Mouse (Mus musculus) forebrain, embryonic 16.5 days (tissue): Measurements from ENCODE around the gene Slc39a10. TPM values are rescaled to one million over a fixed set of nuclear protein-coding genes. Genes with fewer than 3 reads are reported as not detected.

Experiments used
- ATAC-seq: fragments of 200-750 bp; cut with Nextera tagmentation; 2 replicates; pipeline ENCODE4 v1.8.0; 2017; ENCODE audit warnings: mild to moderate bottlenecking, moderate library complexity
- H3K27ac ChIP-seq: fragments of 300-500 bp; sonication (generic); 2 replicates; pipeline ENCODE4 v1.5.1; 2014; ENCODE audit warnings: low read length, control low read depth
- H3K27me3 ChIP-seq: fragments of 300-500 bp; sonication (generic); replicated peaks from 2 replicates; pipeline ENCODE4 v1.6.1; 2014; ENCODE audit warnings: low read length; ENCODE audit not compliant: control insufficient read depth, insufficient read depth
- H3K36me3 ChIP-seq: fragments of 300-500 bp; sonication (generic); 2 replicates; pipeline ENCODE4 v1.6.1; 2014; ENCODE audit not compliant: control insufficient read depth, insufficient read depth
- H3K4me1 ChIP-seq: fragments of 300-500 bp; sonication (generic); replicated peaks from 2 replicates; pipeline ENCODE4 v1.6.1; 2014; ENCODE audit warnings: low read length; ENCODE audit not compliant: control insufficient read depth, insufficient read depth
- H3K4me2 ChIP-seq: fragments of 300-500 bp; sonication (generic); 2 replicates; pipeline ENCODE4 v1.6.1; 2014; ENCODE audit warnings: mild to moderate bottlenecking, low read length, control low read depth
- H3K4me3 ChIP-seq: fragments of 300-500 bp; sonication (generic); replicated peaks from 2 replicates; pipeline ENCODE4 v1.5.1; 2014; ENCODE audit warnings: mild to moderate bottlenecking, low read length, control low read depth
- H3K9ac ChIP-seq: fragments of 300-500 bp; sonication (generic); replicated peaks from 2 replicates; pipeline ENCODE4 v1.6.1; 2014; ENCODE audit warnings: low read depth, low read length, control low read depth
- H3K9me3 ChIP-seq: fragments of 300-500 bp; sonication (generic); 2 replicates; pipeline ENCODE4 v1.6.1; 2016; ENCODE audit warnings: low read length; ENCODE audit not compliant: control insufficient read depth
- WGBS: fragments of 180-500 bp; shearing (Covaris S2); extraction: QIAGEN DNeasy Blood & Tissue Kit; methylation state at CpG from one replicate; pipeline ENCODE4 v1.1.7; 2014; 5-methylcytosine and 5-hydroxymethylcytosine counted together
- polyA plus RNA-seq: library from polyadenylated mRNA; unstranded; fragments of >200 nt; fragmentation: Nextera tagmentation; extraction: Ambion mirVana; gene quantifications from 2 replicates; pipeline ENCODE4 v1.2.1, GENCODE M21; 2015

Slc39a10 gene
- polyA plus RNA-seq, 1 experiment from 2014 or later, result 59.4 TPM

DNA sequence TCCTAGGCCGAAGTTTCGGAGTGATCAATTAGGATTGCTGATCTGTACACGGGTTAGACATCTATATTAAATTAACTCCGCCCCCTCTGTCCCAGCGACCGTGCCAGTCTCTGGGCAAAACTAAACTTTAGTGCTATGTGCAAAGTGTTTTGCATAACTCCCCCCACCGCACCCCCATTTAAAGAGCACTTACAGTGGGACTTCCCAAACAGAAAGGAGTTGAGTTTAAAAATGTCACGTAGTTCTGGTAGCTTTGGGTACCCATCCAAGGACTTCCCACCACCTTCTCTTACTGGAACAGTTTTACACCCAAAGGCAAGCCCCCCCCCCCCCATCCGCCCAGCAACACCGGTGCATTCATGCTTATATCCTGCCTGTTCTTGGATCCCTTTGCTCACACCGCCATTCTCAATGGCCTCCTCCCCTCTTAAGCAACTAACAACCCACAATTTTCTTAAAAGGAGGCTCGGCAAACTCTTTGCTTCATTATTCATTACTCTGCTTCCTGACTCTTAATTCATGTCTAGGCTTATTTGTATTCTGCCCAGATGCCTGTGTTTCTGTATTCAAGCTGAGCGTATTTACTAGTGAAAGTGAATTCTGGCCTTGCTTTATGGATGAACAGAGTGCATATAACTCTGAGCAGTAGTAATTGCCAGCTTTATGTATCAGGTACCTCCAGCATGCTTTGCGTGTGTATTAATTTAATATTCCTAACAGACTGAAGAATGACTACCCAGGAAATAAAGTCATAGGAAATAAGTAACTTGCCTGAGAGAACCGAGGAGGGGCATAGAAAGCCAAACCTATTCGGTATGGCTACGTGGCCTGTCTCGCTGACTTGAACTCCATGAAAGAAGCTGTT lies 38.4 kb downstream of the Slc39a10 start:
- peak overlapping the region; percentile 99 for H3K27ac ChIP-seq
- no peaks in the 10 kb centered on the region for H3K36me3 ChIP-seq
- H3K4me2 ChIP-seq, result peak overlapping the region; percentile 51
- peak overlapping the region; percentile 99 for H3K9ac ChIP-seq
- no peaks in the 10 kb centered on the region for H3K9me3 ChIP-seq
- no peaks in the 10 kb centered on the region for H3K27me3 ChIP-seq
- 14% methylated on average over 18 of the region's 18 CpGs for WGBS
- no peak for ATAC-seq
- peaks cover 19% of the 10 kb centered on the region for H3K4me1 ChIP-seq
- H3K4me3 ChIP-seq, result peak overlapping the region; percentile 91

DNA sequence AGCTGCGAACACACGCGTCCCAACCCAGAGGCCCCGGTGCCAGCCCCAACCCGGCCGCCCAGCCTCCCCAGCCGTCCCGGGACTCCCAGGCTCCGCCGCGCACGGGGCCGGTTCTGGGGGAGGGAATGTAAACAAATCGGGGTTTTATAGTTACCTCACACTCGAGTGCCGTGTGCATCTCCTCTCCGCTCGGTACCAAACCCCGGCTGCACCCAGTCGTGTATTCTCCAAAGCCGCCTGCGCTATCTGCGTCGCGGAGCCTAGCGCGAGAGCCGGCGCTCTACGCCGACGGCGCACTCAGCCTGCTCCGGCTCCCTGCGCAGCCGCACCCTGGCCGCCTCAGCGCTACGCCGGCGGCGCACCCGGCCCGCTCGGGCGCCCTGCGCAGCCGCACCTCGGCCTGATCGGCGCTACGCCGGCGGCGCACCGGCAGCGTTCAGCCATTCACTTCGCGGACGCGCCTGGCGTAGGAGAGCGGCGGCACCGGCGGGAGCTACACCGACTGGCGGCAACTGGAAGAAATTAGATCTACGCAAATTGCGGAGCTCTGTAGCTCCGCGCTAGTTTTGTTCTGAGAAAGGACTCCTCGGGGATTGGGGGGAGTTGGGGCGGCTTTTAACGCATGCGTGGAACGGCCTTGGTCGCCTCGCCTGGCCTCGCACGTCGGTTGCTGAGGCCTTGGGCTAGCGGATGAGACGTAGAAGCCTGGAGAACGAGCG lies 39.2 kb downstream of the Slc39a10 start:
- H3K4me3 ChIP-seq, result peak overlapping the region; percentile 91
- no peaks in the 10 kb centered on the region for H3K27me3 ChIP-seq
- peak; percentile 96 for ATAC-seq
- peaks cover 19% of the 10 kb centered on the region for H3K4me1 ChIP-seq
- under 1% methylated on average over 84 of the region's 86 CpGs for WGBS
- no peaks in the 10 kb centered on the region for H3K9me3 ChIP-seq
- H3K36me3 ChIP-seq, result no peaks in the 10 kb centered on the region
- H3K27ac ChIP-seq, result peak overlapping the region; percentile 99
- peak overlapping the region; percentile 99 for H3K9ac ChIP-seq
- peak overlapping the region; percentile 84 for H3K4me2 ChIP-seq

DNA sequence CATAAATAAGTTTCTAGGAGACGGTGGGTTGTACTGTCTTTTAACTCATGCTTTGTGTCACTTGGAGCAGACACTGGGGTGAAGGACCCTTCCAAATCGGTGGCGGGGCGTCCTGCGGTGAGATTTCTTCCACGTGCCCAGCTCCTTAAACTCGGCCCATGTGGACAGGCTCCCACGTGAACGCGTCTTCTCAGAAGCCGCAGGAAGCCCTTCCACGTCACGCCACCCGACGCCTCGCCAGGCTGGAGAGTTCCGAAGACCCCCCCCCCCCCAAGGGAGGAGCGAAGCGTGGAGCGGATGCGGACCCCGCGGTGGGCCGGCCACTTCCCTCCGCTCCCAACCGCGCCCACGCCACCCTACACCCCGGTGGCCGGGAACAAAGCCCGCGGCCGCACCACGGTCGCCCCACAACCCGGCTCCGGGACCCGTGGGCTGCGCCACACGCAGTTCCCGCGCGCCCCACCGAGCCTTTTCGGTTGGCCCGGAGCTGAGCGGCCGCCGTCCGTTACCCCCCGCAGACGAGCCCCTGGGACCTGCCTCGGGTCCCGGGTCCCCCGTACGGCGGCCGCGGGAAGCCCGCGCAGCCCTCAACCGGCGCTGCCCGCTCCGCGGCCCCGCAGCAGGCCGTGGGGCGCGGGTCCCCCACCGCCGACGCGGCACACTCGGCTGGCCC lies 39.9 kb downstream of the Slc39a10 start:
- Histone ChIP-seq H3K9ac (peak overlapping the region; percentile 99), H3K4me3 (peak overlapping the region; percentile 91), H3K36me3 (no peaks in the 10 kb centered on the region), H3K4me1 (peaks cover 19% of the 10 kb centered on the region), H3K4me2 (peak overlapping the region; percentile 84), H3K27ac (peak overlapping the region; percentile 99), H3K9me3 (no peaks in the 10 kb centered on the region), H3K27me3 (no peaks in the 10 kb centered on the region)
- peak; percentile 23 for ATAC-seq
- WGBS, result under 1% methylated on average over 65 of the region's 75 CpGs

- Histone ChIP-seq H3K4me3 (peak overlapping the region; percentile 91), H3K4me1 (peaks cover 19% of the 10 kb centered on the region), H3K27me3 (no peaks in the 10 kb centered on the region), H3K4me2 (peak overlapping the region; percentile 84), H3K36me3 (no peaks in the 10 kb centered on the region), H3K9me3 (no peaks in the 10 kb centered on the region), H3K9ac (peak overlapping the region; percentile 99), H3K27ac (peak overlapping the region; percentile 99; the same call in 1 of the 2 replicates)
- 0% methylated on average over 4 of the region's 4 CpGs for WGBS
- no peak for ATAC-seq
Measured at GRCm38 (mm10) chr1:46852216-46852599, 40.4 kb downstream of the Slc39a10 start.

DNA sequence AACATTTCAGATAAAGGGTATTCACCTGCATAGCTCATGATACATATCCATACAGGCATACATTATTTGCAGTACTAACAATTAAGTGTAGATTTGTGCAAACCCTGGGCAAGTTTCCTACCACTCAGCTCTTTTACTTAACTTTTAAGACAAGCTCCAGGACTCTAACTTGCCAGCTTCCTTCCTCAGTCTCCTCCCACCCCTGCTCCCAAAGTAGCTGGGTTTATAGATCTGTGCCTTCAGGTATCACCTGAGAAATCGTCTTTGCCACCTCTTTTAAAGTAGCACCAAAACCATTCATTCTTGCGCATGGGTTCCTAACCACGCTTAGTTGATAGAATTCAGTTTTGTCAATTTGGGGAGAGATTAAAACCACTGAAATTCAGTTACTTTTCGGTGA lies 41.1 kb downstream of the Slc39a10 start:
- Histone ChIP-seq H3K4me3 (0 out of 2 replicates have a peak overlapping the region, but pooled peaks have one; percentile 9), H3K4me2 (peak overlapping the region; percentile 42), H3K4me1 (peaks cover 19% of the 10 kb centered on the region), H3K9ac (no peak overlapping the region), H3K36me3 (no peaks in the 10 kb centered on the region), H3K9me3 (no peaks in the 10 kb centered on the region), H3K27ac (no peak overlapping the region), H3K27me3 (no peaks in the 10 kb centered on the region)
- WGBS, result 57% methylated on average over 4 of the region's 4 CpGs
- no peak for ATAC-seq

DNA sequence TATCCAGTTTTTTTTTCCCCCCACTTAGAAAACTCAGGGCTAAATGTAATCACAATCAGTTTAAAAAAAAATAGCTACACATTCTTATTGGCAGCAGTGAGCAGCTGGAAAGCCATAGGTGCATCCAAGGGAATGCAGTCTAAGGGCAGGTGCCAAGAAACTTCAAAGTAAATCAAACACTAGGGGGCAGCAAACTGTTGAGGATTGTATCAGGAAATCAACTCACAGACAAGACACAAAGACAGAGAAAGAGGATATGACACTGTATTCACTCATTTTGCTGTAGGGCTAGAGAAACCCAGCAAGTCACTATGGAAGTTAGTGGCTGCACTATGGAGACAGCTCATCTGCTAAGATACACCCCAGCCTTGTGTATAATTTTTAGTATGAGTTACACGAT lies 42.9 kb downstream of the Slc39a10 start:
- Histone ChIP-seq H3K9me3 (no peaks in the 10 kb centered on the region), H3K4me2 (no peak overlapping the region), H3K9ac (no peak overlapping the region), H3K27ac (no peak overlapping the region), H3K4me3 (no peak overlapping the region), H3K4me1 (peaks cover 22% of the 10 kb centered on the region), H3K27me3 (no peaks in the 10 kb centered on the region), H3K36me3 (no peaks in the 10 kb centered on the region)
- ATAC-seq, result no peak
- WGBS, result 61% methylated on average over 1 of the region's 1 CpGs

DNA sequence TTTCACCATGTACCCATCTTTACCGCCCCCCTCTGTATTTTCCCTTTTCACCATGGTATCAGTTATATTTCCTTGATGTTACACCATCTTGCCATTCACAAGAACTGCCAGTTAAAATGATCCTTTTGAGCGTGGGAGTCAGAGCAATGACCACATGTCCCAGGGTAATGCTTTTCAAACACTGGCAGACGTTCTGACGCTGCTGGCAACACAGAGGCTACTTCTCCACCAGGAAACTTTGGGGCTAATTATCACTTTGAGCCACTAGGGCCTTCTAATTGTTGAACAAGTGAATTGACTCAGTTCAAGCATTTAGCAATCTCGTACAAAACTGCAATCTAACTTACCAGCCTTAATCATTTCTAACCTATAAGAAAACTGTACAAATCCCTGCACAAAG lies 47.4 kb downstream of the Slc39a10 start:
- Histone ChIP-seq H3K27ac (no peak overlapping the region), H3K9ac (no peak overlapping the region), H3K27me3 (no peaks in the 10 kb centered on the region), H3K4me2 (no peak overlapping the region), H3K4me1 (peaks cover 5% of the 10 kb centered on the region; the same call in 1 of the 2 replicates), H3K9me3 (no peaks in the 10 kb centered on the region), H3K36me3 (no peaks in the 10 kb centered on the region), H3K4me3 (no peak overlapping the region)
- no peak for ATAC-seq
- WGBS, result 17% methylated on average over 5 of the region's 5 CpGs

GRCm38 (mm10) chr1:46844281-46844680 lies 48.4 kb downstream of the Slc39a10 start:
- 79% methylated on average over 2 of the region's 2 CpGs for WGBS
- Histone ChIP-seq H3K4me3 (no peak overlapping the region), H3K27me3 (no peaks in the 10 kb centered on the region), H3K36me3 (no peaks in the 10 kb centered on the region), H3K4me2 (no peak overlapping the region), H3K4me1 (peaks cover 3% of the 10 kb centered on the region; the same call in 1 of the 2 replicates), H3K9me3 (no peaks in the 10 kb centered on the region), H3K27ac (no peak overlapping the region), H3K9ac (no peak overlapping the region)
- no peak for ATAC-seq

GRCm38 (mm10) chr1:46843406-46843805 lies 49.2 kb downstream of the Slc39a10 start:
- Histone ChIP-seq H3K9me3 (no peaks in the 10 kb centered on the region), H3K36me3 (no peaks in the 10 kb centered on the region), H3K4me2 (no peak overlapping the region), H3K9ac (no peak overlapping the region), H3K27me3 (no peaks in the 10 kb centered on the region), H3K27ac (no peak overlapping the region), H3K4me3 (no peak overlapping the region), H3K4me1 (peaks cover 3% of the 10 kb centered on the region; the same call in 1 of the 2 replicates)
- 60% methylated on average over 4 of the region's 4 CpGs for WGBS
- no peak for ATAC-seq
